Mouse (Mus musculus): ENCODE results near the gene Gas2l3. TPM values are rescaled to one million over a fixed set of nuclear protein-coding genes. Genes with fewer than 3 reads are reported as not detected.

The Gas2l3 gene
- polyA plus RNA-seq, 1 experiment from 2014 or later, result 18.7 TPM

GRCm38 (mm10) chr10:89439380-89439779 is 4.4 kb downstream of the Gas2l3 start:
- Histone ChIP-seq H3K4me1 (ENCODE audit: control insufficient read depth, insufficient read depth, low read length) (0 out of 2 replicates have a peak, but pooled peaks cover 2% of the 10 kb centered on the region), H3K4me3 (ENCODE audit: low read depth, low read length) (no peak overlapping the region), H3K4me2 (replicated peaks; ENCODE audit: low read depth, low read length) (no peak overlapping the region), H3K36me3 (ENCODE audit: control insufficient read depth, insufficient read depth, low read length) (no peaks in the 10 kb centered on the region; the same call in 1 of the 2 replicates), H3K9me3 (ENCODE audit: control insufficient read depth, low read depth, low read length) (no peaks in the 10 kb centered on the region), H3K27me3 (ENCODE audit: control insufficient read depth, insufficient read depth, low read length) (no peaks in the 10 kb centered on the region), H3K9ac (replicated peaks; ENCODE audit: low read depth, low read length) (no peak overlapping the region), H3K27ac (ENCODE audit: low read length) (no peak overlapping the region)
- no peak for ATAC-seq (ENCODE audit: insufficient number of reproducible peaks, insufficient read depth, low FRiP score, low read depth)
- 61% methylated on average over 7 of the region's 7 CpGs for WGBS

GRCm38 (mm10) chr10:89437996-89438395 is 5.8 kb downstream of the Gas2l3 start:
- Histone ChIP-seq H3K36me3 (ENCODE audit: control insufficient read depth, insufficient read depth, low read length) (peaks cover 5% of the 10 kb centered on the region; the same call in 1 of the 2 replicates), H3K4me2 (replicated peaks; ENCODE audit: low read depth, low read length) (no peak overlapping the region), H3K27me3 (ENCODE audit: control insufficient read depth, insufficient read depth, low read length) (no peaks in the 10 kb centered on the region), H3K27ac (ENCODE audit: low read length) (no peak overlapping the region), H3K9me3 (ENCODE audit: control insufficient read depth, low read depth, low read length) (no peaks in the 10 kb centered on the region), H3K9ac (replicated peaks; ENCODE audit: low read depth, low read length) (no peak overlapping the region), H3K4me3 (ENCODE audit: low read depth, low read length) (no peak overlapping the region), H3K4me1 (ENCODE audit: control insufficient read depth, insufficient read depth, low read length) (no peaks in the 10 kb centered on the region)
- ATAC-seq (ENCODE audit: insufficient number of reproducible peaks, insufficient read depth, low FRiP score, low read depth), result no peak
- 82% methylated on average over 12 of the region's 12 CpGs for WGBS

- Histone ChIP-seq H3K4me3 (ENCODE audit: low read depth, low read length) (no peak overlapping the region), H3K36me3 (ENCODE audit: control insufficient read depth, insufficient read depth, low read length) (peaks cover 5% of the 10 kb centered on the region; the same call in 1 of the 2 replicates), H3K9ac (replicated peaks; ENCODE audit: low read depth, low read length) (no peak overlapping the region), H3K4me2 (replicated peaks; ENCODE audit: low read depth, low read length) (no peak overlapping the region), H3K9me3 (ENCODE audit: control insufficient read depth, low read depth, low read length) (no peaks in the 10 kb centered on the region), H3K27ac (ENCODE audit: low read length) (no peak overlapping the region), H3K4me1 (ENCODE audit: control insufficient read depth, insufficient read depth, low read length) (no peaks in the 10 kb centered on the region), H3K27me3 (ENCODE audit: control insufficient read depth, insufficient read depth, low read length) (no peaks in the 10 kb centered on the region)
- WGBS, result 85% methylated on average over 9 of the region's 9 CpGs
- no peak for ATAC-seq (ENCODE audit: insufficient number of reproducible peaks, insufficient read depth, low FRiP score, low read depth)
These were observed 6.3 kb downstream of the Gas2l3 start for GRCm38 (mm10) chr10:89437472-89437871.

- Histone ChIP-seq H3K4me3 (ENCODE audit: low read depth, low read length) (no peak overlapping the region), H3K9ac (replicated peaks; ENCODE audit: low read depth, low read length) (no peak overlapping the region), H3K9me3 (ENCODE audit: control insufficient read depth, low read depth, low read length) (no peaks in the 10 kb centered on the region), H3K27me3 (ENCODE audit: control insufficient read depth, insufficient read depth, low read length) (no peaks in the 10 kb centered on the region), H3K4me1 (ENCODE audit: control insufficient read depth, insufficient read depth, low read length) (no peaks in the 10 kb centered on the region), H3K36me3 (ENCODE audit: control insufficient read depth, insufficient read depth, low read length) (peaks cover 9% of the 10 kb centered on the region; the same call in 1 of the 2 replicates), H3K27ac (ENCODE audit: low read length) (no peak overlapping the region), H3K4me2 (replicated peaks; ENCODE audit: low read depth, low read length) (no peak overlapping the region)
- no peak for ATAC-seq (ENCODE audit: insufficient number of reproducible peaks, insufficient read depth, low FRiP score, low read depth)
- WGBS, result 84% methylated on average over 9 of the region's 9 CpGs
These were observed 7.8 kb downstream of the Gas2l3 start for GRCm38 (mm10) chr10:89435920-89436319.

- WGBS, result 79% methylated on average over 12 of the region's 12 CpGs
- no peak for ATAC-seq (ENCODE audit: insufficient number of reproducible peaks, insufficient read depth, low FRiP score, low read depth)
These were observed 8.4 kb downstream of the Gas2l3 start for GRCm38 (mm10) chr10:89435413-89435812.

GRCm38 (mm10) chr10:89434509-89435210 is 9.1 kb downstream of the Gas2l3 start:
- Histone ChIP-seq H3K36me3 (ENCODE audit: control insufficient read depth, insufficient read depth, low read length) (peaks cover 14% of the 10 kb centered on the region; the same call in 1 of the 2 replicates), H3K9me3 (ENCODE audit: control insufficient read depth, low read depth, low read length) (no peaks in the 10 kb centered on the region), H3K4me2 (replicated peaks; ENCODE audit: low read depth, low read length) (no peak overlapping the region), H3K4me1 (ENCODE audit: control insufficient read depth, insufficient read depth, low read length) (no peaks in the 10 kb centered on the region), H3K4me3 (ENCODE audit: low read depth, low read length) (no peak overlapping the region), H3K27me3 (ENCODE audit: control insufficient read depth, insufficient read depth, low read length) (no peaks in the 10 kb centered on the region), H3K9ac (replicated peaks; ENCODE audit: low read depth, low read length) (no peak overlapping the region), H3K27ac (ENCODE audit: low read length) (no peak overlapping the region)
- 73% methylated on average over 17 of the region's 17 CpGs for WGBS
- ATAC-seq (ENCODE audit: insufficient number of reproducible peaks, insufficient read depth, low FRiP score, low read depth), result no peak

More at GRCm38 (mm10) chr10:89435413-89435812, 8.4 kb downstream of the Gas2l3 start:
- H3K4me2 ChIP-seq (replicated peaks; ENCODE audit: low read depth, low read length), result no peak overlapping the region
- H3K9ac ChIP-seq (replicated peaks; ENCODE audit: low read depth, low read length), result no peak overlapping the region
- H3K27me3 ChIP-seq (ENCODE audit: control insufficient read depth, insufficient read depth, low read length), result no peaks in the 10 kb centered on the region
- H3K9me3 ChIP-seq (ENCODE audit: control insufficient read depth, low read depth, low read length), result no peaks in the 10 kb centered on the region
- no peaks in the 10 kb centered on the region for H3K4me1 ChIP-seq (ENCODE audit: control insufficient read depth, insufficient read depth, low read length)
- H3K4me3 ChIP-seq (ENCODE audit: low read depth, low read length), result no peak overlapping the region
- no peak overlapping the region for H3K27ac ChIP-seq (ENCODE audit: low read length)
- peaks cover 9% of the 10 kb centered on the region; the same call in 1 of the 2 replicates for H3K36me3 ChIP-seq (ENCODE audit: control insufficient read depth, insufficient read depth, low read length)

GRCm38 (mm10) chr10:89432743-89433142 is 11.0 kb downstream of the Gas2l3 start:
- H3K36me3 ChIP-seq (ENCODE audit: control insufficient read depth, insufficient read depth, low read length), result peaks cover 21% of the 10 kb centered on the region; the same call in 1 of the 2 replicates
- no peak overlapping the region for H3K27ac ChIP-seq (ENCODE audit: low read length)
- no peak overlapping the region for H3K4me3 ChIP-seq (ENCODE audit: low read depth, low read length)
- 75% methylated on average over 13 of the region's 13 CpGs for WGBS
- H3K4me1 ChIP-seq (ENCODE audit: control insufficient read depth, insufficient read depth, low read length), result no peaks in the 10 kb centered on the region
- H3K9ac ChIP-seq (replicated peaks; ENCODE audit: low read depth, low read length), result no peak overlapping the region
- H3K27me3 ChIP-seq (ENCODE audit: control insufficient read depth, insufficient read depth, low read length), result no peaks in the 10 kb centered on the region
- H3K9me3 ChIP-seq (ENCODE audit: control insufficient read depth, low read depth, low read length), result no peaks in the 10 kb centered on the region
- no peak overlapping the region for H3K4me2 ChIP-seq (replicated peaks; ENCODE audit: low read depth, low read length)
- ATAC-seq (ENCODE audit: insufficient number of reproducible peaks, insufficient read depth, low FRiP score, low read depth), result no peak

- Histone ChIP-seq H3K4me1 (ENCODE audit: control insufficient read depth, insufficient read depth, low read length) (no peaks in the 10 kb centered on the region), H3K4me2 (replicated peaks; ENCODE audit: low read depth, low read length) (no peak overlapping the region), H3K27ac (ENCODE audit: low read length) (no peak overlapping the region), H3K27me3 (ENCODE audit: control insufficient read depth, insufficient read depth, low read length) (no peaks in the 10 kb centered on the region), H3K9me3 (ENCODE audit: control insufficient read depth, low read depth, low read length) (no peaks in the 10 kb centered on the region), H3K4me3 (ENCODE audit: low read depth, low read length) (no peak overlapping the region), H3K36me3 (ENCODE audit: control insufficient read depth, insufficient read depth, low read length) (peaks cover 32% of the 10 kb centered on the region), H3K9ac (replicated peaks; ENCODE audit: low read depth, low read length) (no peak overlapping the region)
- ATAC-seq (ENCODE audit: insufficient number of reproducible peaks, insufficient read depth, low FRiP score, low read depth), result no peak
- WGBS, result 87% methylated on average over 7 of the region's 7 CpGs
These were observed 13.0 kb downstream of the Gas2l3 start for GRCm38 (mm10) chr10:89430751-89431150.
